ENCODE assay signal across 11 mouse cellular contexts in genomic region chr1:62723891-62724290, GRCm38 (mm10). TPM values are rescaled to one million over a fixed set of nuclear protein-coding genes. Genes with fewer than 3 reads are reported as not detected.
DNase-seq lines count a peak whose midpoint lies in the region; ATAC-seq and TF ChIP-seq lines count a peak whose summit lies in the region.
"Had no signal": no experiment of that assay in that cellular context is flagged by ENCODE, and none has a peak within 500 bp of the region (broad histone marks: within the 10 kb centered on the region; RNA-seq: fewer than 3 reads in every experiment).

No protein-coding gene starts in this region.

- H3K4me1 ChIP-seq in kidney, adult 2 months (ENCODE audit: control insufficient read depth, insufficient read depth, low read length), result peaks cover 11% of the 10 kb centered on the region; the same call in 1 of the 2 replicates
- H3K4me1 ChIP-seq in lung, postnatal 0 days (ENCODE audit: insufficient read depth, low read depth, low read length), result peaks cover 2% of the 10 kb centered on the region
- peaks cover 9% of the 10 kb centered on the region; the same call in 1 of the 2 replicates for H3K4me1 ChIP-seq in stomach, embryonic 15.5 days

- TF ChIP-seq POLR2A in kidney, adult 2 months (IDR thresholded peaks at IDR 0.05; ENCODE audit: low read depth, low read length), result no peak

- no peaks in the 10 kb centered on the region for H3K9me3 ChIP-seq in lung, postnatal 0 days (ENCODE audit: low read length)
- H3K9me3 ChIP-seq in stomach, embryonic 15.5 days, result no peaks in the 10 kb centered on the region

- no peaks in the 10 kb centered on the region for H3K36me3 ChIP-seq in kidney, adult 2 months (ENCODE audit: control insufficient read depth, insufficient read depth, low read length)
- 0 out of 2 replicates have a peak, but pooled peaks cover 4% of the 10 kb centered on the region for H3K36me3 ChIP-seq in lung, postnatal 0 days (ENCODE audit: insufficient read depth, low read length)
- no peaks in the 10 kb centered on the region for H3K36me3 ChIP-seq in stomach, embryonic 15.5 days

- no peak for TF ChIP-seq CTCF in kidney, adult 2 months (conservative IDR thresholded peaks at IDR 0.05; ENCODE audit: insufficient read depth, insufficient read length, low read depth, low read length)
- TF ChIP-seq CTCF in lung, postnatal 0 days (IDR thresholded peaks at IDR 0.05), result no peak

- no peak overlapping the region for H3K4me2 ChIP-seq in lung, postnatal 0 days (replicated peaks; ENCODE audit: low read depth, low read length)
- no peak overlapping the region for H3K4me2 ChIP-seq in stomach, embryonic 15.5 days

- 69% methylated on average over 5 of the region's 5 CpGs for WGBS in kidney, adult 2 months
- 57% methylated on average over 5 of the region's 5 CpGs for WGBS in lung, postnatal 0 days
- 81% methylated on average over 5 of the region's 5 CpGs for WGBS in stomach, embryonic 15.5 days

- H3K9ac ChIP-seq in lung, postnatal 0 days (replicated peaks; ENCODE audit: low read depth), result no peak overlapping the region
- no peak overlapping the region for H3K9ac ChIP-seq in stomach, embryonic 15.5 days
- H3K9ac ChIP-seq: forebrain, postnatal 0 days had no signal

- DNase-seq in kidney, adult 2 months, result no peak
- no peak for DNase-seq in kidney, adult 11 months
- no peak for DNase-seq in lung, postnatal 0 days (ENCODE audit: low spot score)
- no peak for DNase-seq in lung, postnatal 14 days
- peak; percentile 90 for DNase-seq in gonadal fat pad, adult 2 months (ENCODE audit: low read depth)
- DNase-seq in frontal cortex, postnatal 10 days (ENCODE audit: low spot score in 2 of 2), result no peak
- DNase-seq in right cerebral cortex, adult 2 months (ENCODE audit: low spot score in 2 of 2), result no peak
- DNase-seq: cerebellum, adult 18-20 months; forebrain, postnatal 0 days had no signal

- peak overlapping the region; percentile 64 for H3K27ac ChIP-seq in kidney, adult 2 months (ENCODE audit: insufficient read depth, low read depth, low read length)
- peak overlapping the region; percentile 81 for H3K27ac ChIP-seq in lung, postnatal 0 days (ENCODE audit: low read length)
- 0 out of 2 replicates have a peak overlapping the region, but pooled peaks have one; percentile 31 for H3K27ac ChIP-seq in stomach, embryonic 15.5 days

- H3K27me3 ChIP-seq in kidney, adult 2 months (replicated peaks; ENCODE audit: control insufficient read depth, insufficient read depth, low read length), result no peaks in the 10 kb centered on the region
- H3K27me3 ChIP-seq in lung, postnatal 0 days (replicated peaks; ENCODE audit: insufficient read depth, low read length), result no peaks in the 10 kb centered on the region
- H3K27me3 ChIP-seq in stomach, embryonic 15.5 days (replicated peaks), result no peaks in the 10 kb centered on the region

- no peak overlapping the region for H3K4me3 ChIP-seq in kidney, adult 2 months (ENCODE audit: insufficient read depth, low read depth, low read length)
- no peak overlapping the region for H3K4me3 ChIP-seq in lung, postnatal 0 days (ENCODE audit: low read depth, low read length)
- H3K4me3 ChIP-seq in stomach, embryonic 15.5 days (replicated peaks), result no peak overlapping the region

- no peak for ATAC-seq in lung, postnatal 0 days
- ATAC-seq in stomach, embryonic 15.5 days (ENCODE audit: insufficient read depth, low FRiP score, low read depth), result no peak
- ATAC-seq: forebrain, postnatal 0 days; inflammation-experienced regulatory T-cells, adult 6 months had no signal

- TF ChIP-seq EP300 in lung, postnatal 0 days (IDR thresholded peaks at IDR 0.05), result no peak

RNA-seq across cellular contexts. Expression of gene Nrp2, which starts 20.8 kb away (rescaled TPM):
- 16.2 and 17.1 TPM in 2 replicates for polyA plus RNA-seq in kidney, adult 2 months (2012; rRNA removed)
- polyA plus RNA-seq in lung, postnatal 0 days (2015; fragmentation: Nextera tagmentation; extraction: Ambion mirVana), result 14.0 and 17.5 TPM in 2 replicates
- 13.0 and 13.3 TPM in 2 replicates for polyA plus RNA-seq in gonadal fat pad, adult 2 months (2012; rRNA removed)
- polyA plus RNA-seq in stomach, embryonic 15.5 days (2015; fragmentation: Nextera tagmentation; extraction: Ambion mirVana), result 28.0 and 35.5 TPM in 2 replicates

Comparison
In these comparisons a context has a peak if more than half of its experiments do, and no peak if none do; other contexts are left out.
1. H3K27ac ChIP-seq: peak in every context shown above with its lines; median percentile 81 in lung, postnatal 0 days; 64 in kidney, adult 2 months; 31 in stomach, embryonic 15.5 days.